Mouse (Mus musculus): ENCODE results near the gene Mgat5b. TPM values are rescaled to one million over a fixed set of nuclear protein-coding genes. Genes with fewer than 3 reads are reported as not detected.
A peak's percentile ranks its signal among the peaks of the same experiment; 100 is the strongest.
"Not testable (repeated sequence)": the region's sequence is repeated elsewhere in the genome, so short reads cannot be mapped to it uniquely, and the experiment has no call there.

Gene Mgat5b
- polyA plus RNA-seq, 1 experiment from 2014 or later: 31.0 TPM

DNA sequence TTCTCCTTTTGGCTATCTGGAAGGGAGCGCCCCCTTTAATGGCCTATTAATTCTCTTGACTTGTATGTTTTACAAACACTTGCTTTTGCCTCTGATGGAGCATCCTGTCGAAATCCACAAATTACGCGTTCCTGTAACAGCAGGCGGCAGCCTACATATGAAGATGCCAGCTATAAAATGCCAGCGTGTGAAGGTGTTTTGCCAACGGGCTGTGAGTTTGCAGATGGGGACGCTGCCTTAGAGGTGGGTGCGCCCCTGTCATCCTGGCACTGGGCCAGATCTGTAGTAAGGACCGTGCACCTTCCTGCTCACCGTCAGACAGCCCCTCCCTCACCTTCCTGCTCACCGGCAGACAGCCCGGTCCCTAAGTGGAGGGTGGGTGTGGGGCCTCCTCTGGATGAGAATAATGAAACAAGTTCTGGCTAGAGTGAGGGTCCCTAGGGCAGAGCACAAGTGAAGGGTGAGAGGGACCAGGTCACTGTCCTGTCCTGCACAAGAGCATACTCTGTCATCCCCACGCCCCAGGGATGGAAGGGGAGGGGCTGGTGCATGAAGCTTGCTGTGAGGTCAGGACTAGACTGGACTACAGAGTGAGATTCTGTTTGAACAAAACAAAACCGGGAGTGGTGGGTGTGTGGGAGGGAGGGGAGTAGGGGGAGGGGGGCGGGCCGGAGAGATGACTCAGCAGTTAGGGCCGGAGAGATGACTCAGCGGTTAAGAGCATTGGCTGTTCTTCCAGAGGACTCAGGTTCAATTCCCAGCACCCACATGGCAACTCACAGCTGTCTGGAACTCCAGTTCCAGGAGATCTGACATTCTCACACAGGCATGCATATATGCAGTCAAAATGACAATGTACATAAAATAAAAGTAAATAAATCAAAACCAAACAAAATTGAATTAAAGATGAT is 24.9 kb upstream of the Mgat5b start:
- Histone ChIP-seq H3K27me3 (no peaks in the 10 kb centered on the region), H3K4me2 (no peak overlapping the region), H3K4me1 (replicated peaks) (0 out of 2 replicates have a peak, but pooled peaks cover 4% of the 10 kb centered on the region), H3K4me3 (no peak overlapping the region), H3K9me3 (no peaks in the 10 kb centered on the region), H3K27ac (replicated peaks) (no peak overlapping the region), H3K9ac (no peak overlapping the region), H3K36me3 (no peaks in the 10 kb centered on the region)
- no peak for ATAC-seq (ENCODE audit: low FRiP score, low read depth)
- 67% methylated on average over 19 of the region's 19 CpGs for WGBS

DNA sequence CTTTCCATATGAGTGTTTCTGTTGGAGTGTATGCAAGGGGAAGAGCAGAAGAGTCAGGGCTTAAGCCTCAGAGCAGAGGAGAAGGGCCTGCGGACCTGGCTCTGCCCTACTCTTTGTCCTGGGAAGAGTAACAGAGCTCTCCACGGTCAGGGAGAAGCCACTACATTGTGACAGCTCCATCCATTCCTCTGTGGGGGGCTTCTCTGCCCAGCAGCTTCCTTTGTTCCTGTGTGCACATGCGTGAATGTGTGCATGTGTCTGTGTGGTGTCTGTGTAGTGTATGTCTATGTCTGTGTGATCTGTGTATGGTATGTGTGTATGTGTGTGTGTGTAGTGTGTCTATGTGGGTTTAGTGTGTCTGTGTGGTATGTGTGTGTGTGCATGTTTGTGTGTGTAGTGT is 23.3 kb upstream of the Mgat5b start:
- WGBS: 42% methylated on average over 3 of the region's 3 CpGs
- Histone ChIP-seq H3K4me2 (no peak overlapping the region), H3K9me3 (no peaks in the 10 kb centered on the region), H3K9ac (no peak overlapping the region), H3K4me3 (no peak overlapping the region), H3K27me3 (no peaks in the 10 kb centered on the region), H3K27ac (replicated peaks) (no peak overlapping the region), H3K4me1 (replicated peaks) (0 out of 2 replicates have a peak, but pooled peaks cover 4% of the 10 kb centered on the region), H3K36me3 (no peaks in the 10 kb centered on the region)
- ATAC-seq (ENCODE audit: low FRiP score, low read depth): no peak

DNA sequence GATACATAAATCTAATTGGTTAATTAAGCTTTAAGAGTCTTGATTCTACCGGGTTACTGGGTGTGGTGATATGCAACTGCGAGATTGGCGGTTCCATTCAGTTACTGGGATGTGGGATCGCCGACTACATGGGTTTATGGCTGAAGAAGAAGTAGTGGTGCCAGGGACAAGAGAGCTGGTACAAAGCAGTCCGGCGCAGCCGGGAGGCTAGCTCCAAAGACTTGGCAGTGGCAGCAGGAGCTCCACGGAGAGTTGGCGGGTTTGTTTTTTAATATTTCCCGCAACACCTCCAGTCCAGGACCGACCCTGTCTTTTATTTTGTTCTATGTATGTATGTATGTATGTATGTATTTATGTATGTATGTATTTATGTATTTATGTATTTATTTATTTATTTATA is 19.4 kb upstream of the Mgat5b start:
- ATAC-seq (ENCODE audit: low FRiP score, low read depth): no peak
- Histone ChIP-seq H3K27me3 (no peaks in the 10 kb centered on the region), H3K9ac (no peak overlapping the region), H3K27ac (replicated peaks) (no peak overlapping the region), H3K4me2 (no peak overlapping the region), H3K9me3 (no peaks in the 10 kb centered on the region), H3K36me3 (no peaks in the 10 kb centered on the region), H3K4me3 (no peak overlapping the region), H3K4me1 (replicated peaks) (no peaks in the 10 kb centered on the region)
- 86% methylated on average over 12 of the region's 12 CpGs for WGBS

DNA sequence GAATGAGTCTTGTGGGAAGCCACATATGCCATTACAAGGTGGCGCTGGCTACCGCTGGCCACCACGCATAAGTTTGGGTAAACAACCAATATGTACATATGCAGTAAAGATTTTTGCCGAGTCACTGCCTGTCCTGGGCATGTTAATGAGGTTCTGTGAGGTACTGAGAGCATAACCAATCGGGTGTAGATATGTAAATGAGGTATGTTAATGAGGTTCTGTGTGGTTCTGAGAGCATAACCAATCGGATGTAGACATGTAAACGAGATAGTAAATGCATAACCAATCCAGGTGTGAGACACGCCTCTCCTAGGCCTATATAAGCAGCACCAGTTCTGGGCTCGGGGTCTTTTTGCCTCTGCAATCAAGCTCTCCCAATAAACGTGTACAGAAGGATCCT is 16.1 kb upstream of the Mgat5b start:
- H3K9ac ChIP-seq; H3K36me3 ChIP-seq; H3K4me3 ChIP-seq; H3K27ac ChIP-seq (replicated peaks); H3K4me2 ChIP-seq; ATAC-seq (ENCODE audit: low FRiP score, low read depth); H3K27me3 ChIP-seq; H3K9me3 ChIP-seq: not testable (repeated sequence)
- peaks cover 11% of the 10 kb centered on the region for H3K4me1 ChIP-seq (replicated peaks)
- 85% methylated on average over 10 of the region's 10 CpGs for WGBS

DNA sequence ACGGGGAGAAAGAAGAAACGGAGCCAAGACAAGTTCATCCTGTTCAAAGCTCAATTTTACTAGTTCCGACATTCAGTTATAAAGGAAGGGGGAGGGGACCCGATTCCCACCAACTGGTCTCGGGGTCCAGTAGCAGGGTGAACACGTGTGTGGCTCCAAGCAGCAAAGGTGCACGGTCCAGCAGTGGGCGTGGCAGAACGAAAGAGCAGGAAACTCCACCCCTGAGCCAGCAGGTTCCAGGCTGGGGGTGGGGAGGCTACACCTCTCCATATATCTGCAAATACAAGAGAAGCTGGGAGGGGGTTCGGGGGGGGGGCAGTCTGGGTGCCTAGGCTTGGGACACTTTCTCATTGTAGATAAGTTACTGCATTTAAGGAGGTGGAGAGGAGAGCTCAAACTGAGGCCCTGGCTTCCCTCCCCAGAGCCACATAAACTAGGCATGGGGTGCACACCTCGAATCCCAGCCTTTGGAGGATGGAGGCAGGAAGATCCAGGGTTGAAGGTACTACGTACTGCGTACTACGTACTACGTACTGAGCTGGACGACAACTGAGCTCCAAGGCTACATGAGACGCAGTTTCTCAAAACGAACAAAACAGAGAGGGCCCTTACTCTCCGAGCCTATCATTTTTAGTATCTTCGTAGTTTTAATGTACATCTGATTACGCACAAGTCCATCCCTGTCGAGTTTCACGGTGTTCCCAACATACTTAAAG is 12.8 kb upstream of the Mgat5b start:
- no peak overlapping the region for H3K9ac ChIP-seq
- H3K4me3 ChIP-seq: peak overlapping the region; percentile 22
- no peaks in the 10 kb centered on the region for H3K9me3 ChIP-seq
- 0 out of 2 replicates have a peak, but pooled peaks have one; percentile 30 for ATAC-seq (ENCODE audit: low FRiP score, low read depth)
- WGBS: 3% methylated on average over 23 of the region's 23 CpGs
- H3K4me1 ChIP-seq (replicated peaks): peaks cover 11% of the 10 kb centered on the region
- H3K4me2 ChIP-seq: peak overlapping the region; percentile 49
- H3K27ac ChIP-seq (replicated peaks): no peak overlapping the region
- peaks cover 9% of the 10 kb centered on the region; the same call in 1 of the 2 replicates for H3K27me3 ChIP-seq
- no peaks in the 10 kb centered on the region for H3K36me3 ChIP-seq

DNA sequence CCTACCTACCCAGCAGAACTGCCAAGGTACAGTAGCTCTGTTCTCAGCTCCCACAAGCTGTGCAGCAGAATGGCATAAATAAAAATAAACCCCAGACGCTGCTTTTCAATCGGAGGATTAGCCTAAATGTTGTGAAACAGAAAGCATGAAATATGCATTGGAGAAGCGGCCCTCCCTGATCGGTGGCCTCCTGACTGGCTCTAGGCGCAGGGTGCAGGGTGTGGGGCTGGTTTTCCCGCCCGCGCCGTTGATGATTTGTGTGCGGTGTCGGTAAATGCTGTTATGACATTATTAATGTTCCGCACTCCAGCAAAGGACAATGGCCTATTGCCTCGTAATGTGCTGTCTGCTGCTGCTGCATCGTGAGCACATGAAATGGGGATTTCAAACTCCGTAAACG is 5.1 kb upstream of the Mgat5b start:
- H3K4me1 ChIP-seq (replicated peaks): peaks cover 24% of the 10 kb centered on the region
- WGBS: 36% methylated on average over 16 of the region's 16 CpGs
- H3K9me3 ChIP-seq: no peaks in the 10 kb centered on the region
- H3K27ac ChIP-seq (replicated peaks): peak overlapping the region; percentile 26; the same call in 1 of the 2 replicates
- no peak overlapping the region for H3K4me3 ChIP-seq
- no peaks in the 10 kb centered on the region for H3K27me3 ChIP-seq
- no peaks in the 10 kb centered on the region for H3K36me3 ChIP-seq
- H3K4me2 ChIP-seq: peak overlapping the region; percentile 16; the same call in 1 of the 2 replicates
- H3K9ac ChIP-seq: no peak overlapping the region
- ATAC-seq (ENCODE audit: low FRiP score, low read depth): no peak

DNA sequence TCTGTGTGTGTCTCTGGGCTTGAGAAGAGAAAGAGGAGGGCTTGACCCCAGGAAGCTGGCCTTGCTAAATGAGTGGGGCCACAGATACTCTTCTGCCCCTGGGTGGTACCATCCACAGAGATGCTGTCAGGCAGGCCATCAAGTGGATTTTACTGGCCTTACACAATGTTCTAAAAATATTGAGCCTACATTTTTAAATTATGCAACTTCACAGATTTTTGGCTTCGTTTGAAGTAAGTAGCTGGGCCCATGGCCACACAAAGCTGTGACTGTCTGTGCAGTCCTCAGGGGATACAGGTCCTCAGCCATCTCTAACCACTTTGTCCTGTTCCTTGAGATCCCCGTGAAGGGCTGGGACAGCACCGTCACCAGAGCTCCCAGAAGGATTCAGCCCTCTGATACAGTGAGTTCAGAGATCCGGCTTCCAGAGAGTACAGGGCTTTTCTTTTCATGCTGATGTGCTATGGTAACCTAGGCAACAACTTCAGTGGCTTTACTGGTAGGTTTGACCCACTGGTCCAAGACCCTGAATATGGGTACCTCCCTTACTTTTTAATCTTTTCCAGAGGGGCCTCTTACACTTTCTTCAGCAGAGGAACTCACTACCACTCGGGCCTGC is 4.3 kb upstream of the Mgat5b start:
- Histone ChIP-seq H3K4me3 (no peak overlapping the region), H3K27ac (replicated peaks) (no peak overlapping the region), H3K9me3 (no peaks in the 10 kb centered on the region), H3K4me2 (no peak overlapping the region), H3K36me3 (no peaks in the 10 kb centered on the region), H3K27me3 (no peaks in the 10 kb centered on the region), H3K4me1 (replicated peaks) (peaks cover 24% of the 10 kb centered on the region), H3K9ac (no peak overlapping the region)
- WGBS: 50% methylated on average over 5 of the region's 5 CpGs
- no peak for ATAC-seq (ENCODE audit: low FRiP score, low read depth)

DNA sequence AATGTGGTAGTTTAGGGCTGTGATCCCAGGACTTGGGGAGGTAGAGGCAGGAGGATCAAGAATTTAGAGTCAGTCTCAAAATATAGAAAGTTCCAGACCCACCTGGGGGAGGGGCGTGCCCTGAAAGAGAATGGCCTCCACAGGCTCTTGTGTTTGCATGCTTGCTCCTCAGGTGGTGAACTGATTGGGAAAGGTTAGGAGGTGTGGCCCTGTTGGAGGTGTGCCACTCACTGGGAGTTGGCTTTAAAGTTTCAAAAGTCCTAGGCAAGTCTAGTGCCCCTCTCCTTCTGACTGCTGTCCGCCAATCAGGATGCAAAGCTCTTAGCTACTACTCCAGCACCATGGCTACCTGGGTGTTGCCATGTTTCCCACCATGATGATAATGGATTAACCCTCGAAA is 3.4 kb upstream of the Mgat5b start:
- no peaks in the 10 kb centered on the region for H3K27me3 ChIP-seq
- no peaks in the 10 kb centered on the region for H3K36me3 ChIP-seq
- H3K9me3 ChIP-seq: no peaks in the 10 kb centered on the region
- WGBS: 88% methylated on average over 3 of the region's 3 CpGs
- H3K27ac ChIP-seq (replicated peaks): no peak overlapping the region
- no peak overlapping the region for H3K4me3 ChIP-seq
- no peak overlapping the region for H3K9ac ChIP-seq
- no peak overlapping the region for H3K4me2 ChIP-seq
- ATAC-seq (ENCODE audit: low FRiP score, low read depth): no peak
- H3K4me1 ChIP-seq (replicated peaks): peaks cover 26% of the 10 kb centered on the region

DNA sequence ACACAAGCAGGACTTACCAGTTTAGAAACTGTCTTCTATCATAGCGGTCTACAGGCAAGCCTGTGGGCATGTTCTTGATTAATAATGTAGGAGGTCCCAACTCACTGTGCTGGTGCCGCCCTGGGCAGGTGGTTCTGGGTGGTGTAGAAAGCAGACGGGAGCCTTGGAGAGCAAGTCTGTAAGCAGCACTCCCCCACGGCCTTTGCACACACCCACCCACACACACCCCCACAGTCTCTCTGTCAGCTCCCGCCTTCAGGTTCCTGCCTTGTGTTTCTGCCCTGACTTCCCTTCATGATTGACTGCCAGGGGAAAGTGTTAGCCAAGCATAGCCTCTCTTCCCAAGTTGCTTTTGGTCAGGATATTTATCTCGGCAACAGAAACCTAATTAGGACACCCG is 1.3 kb upstream of the Mgat5b start:
- H3K36me3 ChIP-seq: no peaks in the 10 kb centered on the region
- H3K27me3 ChIP-seq: no peaks in the 10 kb centered on the region
- H3K4me1 ChIP-seq (replicated peaks): peaks cover 47% of the 10 kb centered on the region
- H3K9me3 ChIP-seq: no peaks in the 10 kb centered on the region
- no peak for ATAC-seq (ENCODE audit: low FRiP score, low read depth)
- 48% methylated on average over 7 of the region's 7 CpGs for WGBS
- peak overlapping the region; percentile 85; the same call in 1 of the 2 replicates for H3K4me2 ChIP-seq
- no peak overlapping the region for H3K9ac ChIP-seq
- 0 out of 2 replicates have a peak overlapping the region, but pooled peaks have one; percentile 13 for H3K27ac ChIP-seq (replicated peaks)
- no peak overlapping the region for H3K4me3 ChIP-seq

DNA sequence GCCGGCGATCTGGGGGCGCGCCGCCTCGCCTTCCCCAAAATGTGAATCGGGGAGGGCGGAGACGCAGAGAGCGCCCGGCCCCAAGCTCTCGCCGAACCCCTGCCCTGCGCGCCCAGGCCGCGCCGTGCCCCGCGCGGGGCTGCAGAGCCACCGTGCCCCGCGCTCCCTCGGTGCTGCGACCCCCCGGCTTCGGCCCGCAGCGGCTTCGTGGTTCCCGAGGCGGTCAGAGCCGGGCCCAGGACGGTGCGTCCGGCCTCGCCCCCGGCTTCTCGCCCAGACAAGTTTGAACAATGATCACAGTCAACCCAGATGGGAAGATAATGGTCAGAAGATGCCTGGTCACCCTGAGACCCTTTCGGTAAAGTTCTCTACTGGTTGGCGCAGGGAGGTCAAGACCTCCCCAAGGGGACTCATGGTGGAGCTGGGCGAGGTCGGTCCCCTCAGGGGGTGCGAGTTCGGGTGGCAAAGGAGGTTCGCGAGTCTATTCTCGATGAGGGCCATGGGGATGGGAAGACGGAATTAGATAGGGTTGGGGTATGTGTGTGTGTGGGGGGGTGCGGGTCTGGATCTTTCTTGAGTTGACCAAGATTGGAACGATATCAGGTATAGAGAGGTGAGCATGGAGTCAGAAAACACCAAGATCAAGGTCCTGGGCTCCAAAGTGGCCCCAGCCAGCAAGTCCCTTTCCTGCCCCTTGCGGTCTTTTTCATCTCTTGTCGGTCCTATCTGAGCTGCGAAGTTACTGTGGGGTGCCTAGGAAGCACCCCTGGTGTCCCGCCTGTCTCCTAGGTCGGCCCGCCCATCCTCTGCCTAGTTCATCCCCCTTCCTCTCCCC is 740 bp downstream of the Mgat5b start:
- 1% methylated on average over 57 of the region's 58 CpGs for WGBS
- peak; percentile 15 for ATAC-seq (ENCODE audit: low FRiP score, low read depth)
- Histone ChIP-seq H3K27me3 (no peaks in the 10 kb centered on the region), H3K4me3 (peak overlapping the region; percentile 77), H3K27ac (replicated peaks) (peak overlapping the region; percentile 85), H3K9me3 (no peaks in the 10 kb centered on the region), H3K4me1 (replicated peaks) (peaks cover 48% of the 10 kb centered on the region), H3K9ac (peak overlapping the region; percentile 97), H3K36me3 (peaks cover 7% of the 10 kb centered on the region; the same call in 1 of the 2 replicates), H3K4me2 (peak overlapping the region; percentile 85)

DNA sequence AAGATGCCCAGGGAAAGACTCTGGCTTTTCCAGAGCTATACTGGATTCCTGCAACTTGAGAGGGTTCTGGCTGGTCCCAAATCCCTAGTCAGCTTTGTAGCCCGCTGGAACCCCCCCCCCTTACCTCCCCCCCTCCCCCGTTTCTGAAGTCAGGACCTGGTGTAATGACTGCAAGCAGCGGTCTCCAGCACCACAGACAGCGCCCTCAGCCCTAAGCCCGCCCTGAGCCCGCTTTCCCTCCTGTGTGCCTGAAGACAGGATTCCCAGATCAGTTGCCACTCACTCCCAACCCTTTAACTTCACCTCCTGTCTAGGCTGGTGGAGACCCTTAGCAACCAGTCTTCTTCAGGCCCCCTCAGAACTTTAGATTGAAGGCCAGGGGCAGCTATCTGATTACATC is 2.1 kb downstream of the Mgat5b start:
- peaks cover 20% of the 10 kb centered on the region for H3K36me3 ChIP-seq
- no peaks in the 10 kb centered on the region for H3K9me3 ChIP-seq
- H3K27me3 ChIP-seq: no peaks in the 10 kb centered on the region
- peaks cover 48% of the 10 kb centered on the region for H3K4me1 ChIP-seq (replicated peaks)
- peak overlapping the region; percentile 77 for H3K4me3 ChIP-seq
- peak overlapping the region; percentile 97 for H3K9ac ChIP-seq
- H3K27ac ChIP-seq (replicated peaks): no peak overlapping the region
- no peak for ATAC-seq (ENCODE audit: low FRiP score, low read depth)
- peak overlapping the region; percentile 85 for H3K4me2 ChIP-seq
- WGBS: 19% methylated on average over 3 of the region's 6 CpGs

Data from hindbrain, embryonic 15.5 days (tissue).